Mouse (Mus musculus): Measurements from ENCODE around the gene Tspan18. TPM values are rescaled to one million over a fixed set of nuclear protein-coding genes. Genes with fewer than 3 reads are reported as not detected.

Tspan18 gene
- total and polyA plus RNA-seq, 3 experiments, result 0.38 TPM; not detected in 2

DNA sequence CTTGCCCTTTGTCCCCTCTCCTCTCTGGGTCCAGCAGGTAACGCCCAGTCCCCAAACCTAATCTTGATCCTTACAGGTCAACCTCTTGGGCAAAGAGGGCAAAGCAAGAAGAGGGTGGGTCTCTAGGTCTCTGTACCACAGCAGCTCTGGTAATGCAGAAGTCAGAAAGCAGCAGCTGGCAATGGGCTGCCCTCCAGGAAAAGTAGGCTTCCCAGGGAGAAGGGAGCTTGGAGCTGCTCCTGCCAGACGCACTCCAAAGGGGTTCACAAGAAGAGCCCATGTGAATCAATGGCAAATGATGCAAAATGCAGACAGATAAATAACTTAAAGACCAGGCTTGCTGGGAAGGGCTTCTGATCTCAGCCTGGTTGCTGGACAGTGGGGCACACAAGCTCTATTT, 30.6 kb upstream of the Tspan18 start:
- TF ChIP-seq ZMIZ1 (IDR thresholded peaks at IDR 0.05; ENCODE audit: low read depth, low read length) (no peak), CTCF (conservative IDR thresholded peaks at IDR 0.05 in 1 of 2, IDR thresholded peaks at IDR 0.05 in 1 of 2; ENCODE audit: low read depth in 2 of 2, low read length in 2 of 2) (no peak), SIN3A (IDR thresholded peaks at IDR 0.05; ENCODE audit: low read length) (no peak), MAX (IDR thresholded peaks at IDR 0.05; ENCODE audit: low read length) (no peak), JUN (IDR thresholded peaks at IDR 0.05; ENCODE audit: insufficient read depth, low read depth, low read length) (no peak), MAZ (IDR thresholded peaks at IDR 0.05; ENCODE audit: low read depth, low read length) (no peak), NRF1 (IDR thresholded peaks at IDR 0.05; ENCODE audit: low read depth, low read length) (no peak)
- DNase-seq (ENCODE audit: extremely low read depth), result no peak
- Histone ChIP-seq H3K4me1 (ENCODE audit: control insufficient read depth in 1 of 2, insufficient read depth in 2 of 2) (peaks cover 3 to 5% of the 10 kb centered on the region in 2 experiments; a peak in 2 of 4 replicates), H3K4me3 (replicated peaks in 1 of 3; ENCODE audit: low read depth in 2 of 3, low read length in 2 of 3, poor library complexity in 1 of 3) (no peak overlapping the region), H3K27ac (ENCODE audit: insufficient read depth, low read depth) (no peak overlapping the region), H3K9me3 (replicated peaks; ENCODE audit: low read length) (no peaks in the 10 kb centered on the region), H3K79me2 (replicated peaks; ENCODE audit: control insufficient read depth, extremely low read depth, insufficient read depth, poor library complexity, severe bottlenecking) (no peaks in the 10 kb centered on the region), H3K9ac (ENCODE audit: insufficient read depth, low read depth) (no peak overlapping the region), H3K36me3 (replicated peaks in 1 of 2; ENCODE audit: control insufficient read depth in 1 of 2, insufficient read depth in 1 of 2, low read length in 1 of 2) (no peaks in the 10 kb centered on the region), H3K4me2 (ENCODE audit: insufficient read depth, low read depth, poor library complexity, severe bottlenecking) (no peak overlapping the region), H3K27me3 (replicated peaks) (peaks cover 98% of the 10 kb centered on the region)
- dilution Hi-C loops (cut with MboI; ENCODE audit: extremely low pct_ligation_motif_present, extremely low pct_unique_long_range_greater_than_20kb, low sequenced_read_pairs) (no loop called here), in situ Hi-C loops (cut with MboI; ENCODE audit: low pct_ligation_motif_present, low pct_unique_long_range_greater_than_20kb, low sequenced_read_pairs) (no loop called here)

DNA sequence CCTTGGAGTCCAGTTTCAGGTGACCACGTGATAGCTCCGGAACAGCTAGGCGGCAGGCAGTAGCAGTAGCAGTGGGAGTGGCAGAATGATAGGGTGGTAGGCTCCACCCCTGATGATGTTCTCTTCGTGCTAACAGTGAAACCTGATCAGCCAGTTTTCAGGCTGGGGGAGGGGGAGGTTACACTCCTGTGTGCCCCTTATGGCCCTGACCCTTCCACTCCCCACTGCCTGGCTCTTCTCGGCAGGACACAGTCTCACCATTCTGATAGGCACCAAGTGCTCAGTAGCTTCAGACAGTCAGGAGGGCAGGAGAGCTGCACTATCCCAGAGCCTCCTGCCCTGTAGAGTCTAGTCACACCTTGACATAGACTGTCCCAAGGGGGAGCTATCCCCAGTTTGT, 27.1 kb upstream of the Tspan18 start:
- DNase-seq (ENCODE audit: extremely low read depth), result no peak
- Histone ChIP-seq H3K4me2 (ENCODE audit: insufficient read depth, low read depth, poor library complexity, severe bottlenecking) (no peak overlapping the region), H3K27ac (ENCODE audit: insufficient read depth, low read depth) (no peak overlapping the region), H3K4me3 (replicated peaks in 1 of 3; ENCODE audit: low read depth in 2 of 3, low read length in 2 of 3, poor library complexity in 1 of 3) (no peak overlapping the region), H3K4me1 (ENCODE audit: control insufficient read depth in 1 of 2, insufficient read depth in 2 of 2) (peaks cover 3 to 5% of the 10 kb centered on the region in 2 experiments; a peak in 2 of 4 replicates), H3K36me3 (replicated peaks in 1 of 2; ENCODE audit: control insufficient read depth in 1 of 2, insufficient read depth in 1 of 2, low read length in 1 of 2) (no peaks in the 10 kb centered on the region), H3K9me3 (replicated peaks; ENCODE audit: low read length) (no peaks in the 10 kb centered on the region), H3K27me3 (replicated peaks) (peaks cover 88% of the 10 kb centered on the region), H3K9ac (ENCODE audit: insufficient read depth, low read depth) (no peak overlapping the region), H3K79me2 (replicated peaks; ENCODE audit: control insufficient read depth, extremely low read depth, insufficient read depth, poor library complexity, severe bottlenecking) (no peaks in the 10 kb centered on the region)
- TF ChIP-seq USF1 (IDR thresholded peaks at IDR 0.05; ENCODE audit: low read depth, low read length) (no peak), GABPA (IDR thresholded peaks at IDR 0.05; ENCODE audit: insufficient replicate concordance, low read depth, low read length) (no peak), MEF2A (IDR thresholded peaks at IDR 0.05; ENCODE audit: borderline replicate concordance, low read depth, low read length) (no peak), ELF1 (IDR thresholded peaks at IDR 0.05; ENCODE audit: low read depth, low read length) (no peak), MAFK (IDR thresholded peaks at IDR 0.05; ENCODE audit: insufficient replicate concordance, low read length) (no peak), MAZ (IDR thresholded peaks at IDR 0.05; ENCODE audit: low read depth, low read length) (no peak), SMC3 (IDR thresholded peaks at IDR 0.05; ENCODE audit: low read depth, low read length) (no peak), KAT2A (IDR thresholded peaks at IDR 0.05; ENCODE audit: insufficient replicate concordance, low read length) (no peak), NRF1 (IDR thresholded peaks at IDR 0.05; ENCODE audit: low read depth, low read length) (no peak), ZKSCAN1 (IDR thresholded peaks at IDR 0.05; ENCODE audit: borderline replicate concordance, low read depth, low read length) (no peak), ZMIZ1 (IDR thresholded peaks at IDR 0.05; ENCODE audit: low read depth, low read length) (no peak), TBP (conservative IDR thresholded peaks at IDR 0.05; ENCODE audit: low read depth, low read length) (no peak), ZNF384 (IDR thresholded peaks at IDR 0.05; ENCODE audit: low read depth, low read length) (no peak)
- in situ Hi-C loops (cut with MboI; ENCODE audit: low pct_ligation_motif_present, low pct_unique_long_range_greater_than_20kb, low sequenced_read_pairs), result no loop called here
- dilution Hi-C loops (cut with MboI; ENCODE audit: extremely low pct_ligation_motif_present, extremely low pct_unique_long_range_greater_than_20kb, low sequenced_read_pairs), result no loop called here

All from CH12.LX (cell line).